Mouse (Mus musculus): ENCODE results near the gene Arhgef28.

The Arhgef28 gene

DNA sequence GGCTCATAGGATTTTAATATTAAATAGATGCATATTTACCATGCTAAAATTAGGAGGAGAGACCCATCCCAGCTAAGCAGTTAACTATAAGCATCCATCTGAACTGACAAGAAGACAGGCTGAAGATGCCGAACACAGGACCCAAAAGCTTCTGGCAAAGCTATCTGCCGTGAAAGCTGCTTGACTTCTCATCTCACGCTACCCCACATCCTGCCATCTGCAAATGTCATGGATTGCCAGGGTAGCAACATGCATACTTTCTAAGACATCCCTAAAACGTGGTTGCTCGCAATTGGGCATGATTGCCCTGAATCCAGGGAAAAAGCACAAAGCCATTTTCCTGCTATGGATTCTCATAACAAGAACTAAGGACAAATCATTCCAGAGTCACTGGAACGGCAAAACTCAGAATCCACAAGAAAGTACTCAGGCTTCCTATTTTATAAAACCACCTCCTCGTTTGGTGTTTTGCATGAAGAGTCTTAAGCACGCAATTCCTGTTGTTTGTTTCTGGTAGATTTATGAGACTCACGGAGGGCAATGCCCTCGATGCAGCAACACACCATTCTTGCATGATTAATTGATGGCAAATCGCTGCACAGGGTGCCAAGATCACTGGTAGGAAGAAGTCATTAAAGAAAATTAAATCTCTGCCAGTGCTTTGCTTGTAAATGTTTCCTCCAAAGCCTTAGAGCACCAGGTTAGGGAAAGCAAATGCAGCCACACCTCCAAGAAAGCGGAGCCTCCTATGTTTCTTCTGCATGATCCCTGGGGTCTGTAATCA is 287.9 kb downstream of the Arhgef28 start:
- no peak for DNase-seq (ENCODE audit: low spot score in 2 of 2)

DNA sequence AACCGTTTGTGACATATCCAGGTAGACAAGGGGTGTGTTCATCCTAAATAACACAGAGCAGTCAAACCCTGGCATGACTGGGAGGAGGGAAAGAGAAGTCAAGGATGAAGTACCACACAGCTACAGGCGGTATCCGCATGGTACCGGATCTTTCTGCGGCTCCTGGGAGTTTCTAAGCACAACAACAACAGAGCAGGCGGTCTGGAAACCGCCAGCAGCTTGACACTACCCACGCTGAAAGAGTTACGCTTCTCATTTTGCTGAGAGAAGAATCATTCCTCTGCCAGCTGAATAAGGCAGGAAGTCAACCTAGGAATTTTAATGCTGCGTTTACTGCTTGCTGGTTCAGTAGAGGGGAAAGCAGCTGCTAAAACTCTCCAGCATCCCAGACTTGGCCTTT is 295.2 kb downstream of the Arhgef28 start:
- DNase-seq (ENCODE audit: low spot score in 2 of 2), result no peak

DNA sequence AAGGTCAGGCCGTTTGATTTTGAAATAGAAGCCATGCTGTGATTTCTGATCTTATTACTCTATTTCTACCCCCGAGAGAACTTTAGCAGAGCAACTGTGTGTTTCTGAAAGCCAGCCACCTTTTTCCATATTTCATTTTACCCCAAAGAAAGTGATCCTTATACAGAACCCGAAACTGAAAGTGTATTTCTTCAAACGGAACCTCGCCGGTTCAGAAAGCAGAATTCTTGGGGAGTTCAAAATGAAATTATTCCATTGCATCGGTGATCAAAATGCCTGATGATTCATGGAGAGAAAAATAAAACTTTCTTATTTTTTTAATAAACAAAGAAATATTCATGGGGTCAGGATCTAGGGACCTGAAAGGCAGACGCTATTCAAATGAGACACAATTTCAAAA is 303.4 kb downstream of the Arhgef28 start:
- DNase-seq (ENCODE audit: low spot score in 2 of 2), result no peak

DNA sequence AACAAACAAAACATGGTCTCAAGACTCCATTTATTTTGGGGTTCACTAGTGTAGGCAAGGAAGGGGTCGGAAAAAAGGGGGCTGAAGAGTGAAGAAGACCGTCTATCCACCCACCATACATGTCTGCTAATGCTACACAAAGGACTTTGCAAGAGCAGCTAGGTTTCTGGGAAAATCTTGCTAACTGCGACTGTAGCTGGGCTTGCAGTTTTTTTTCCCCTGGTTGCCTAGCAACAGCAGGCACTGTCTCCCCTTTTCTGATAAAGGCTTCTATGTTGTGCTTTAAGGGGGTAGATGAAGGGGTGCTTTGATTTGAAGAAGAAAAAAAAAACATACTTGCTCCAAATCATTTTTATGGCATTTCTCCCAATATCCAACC is 305.9 kb downstream of the Arhgef28 start:
- DNase-seq (ENCODE audit: low spot score in 2 of 2), result no peak

DNA sequence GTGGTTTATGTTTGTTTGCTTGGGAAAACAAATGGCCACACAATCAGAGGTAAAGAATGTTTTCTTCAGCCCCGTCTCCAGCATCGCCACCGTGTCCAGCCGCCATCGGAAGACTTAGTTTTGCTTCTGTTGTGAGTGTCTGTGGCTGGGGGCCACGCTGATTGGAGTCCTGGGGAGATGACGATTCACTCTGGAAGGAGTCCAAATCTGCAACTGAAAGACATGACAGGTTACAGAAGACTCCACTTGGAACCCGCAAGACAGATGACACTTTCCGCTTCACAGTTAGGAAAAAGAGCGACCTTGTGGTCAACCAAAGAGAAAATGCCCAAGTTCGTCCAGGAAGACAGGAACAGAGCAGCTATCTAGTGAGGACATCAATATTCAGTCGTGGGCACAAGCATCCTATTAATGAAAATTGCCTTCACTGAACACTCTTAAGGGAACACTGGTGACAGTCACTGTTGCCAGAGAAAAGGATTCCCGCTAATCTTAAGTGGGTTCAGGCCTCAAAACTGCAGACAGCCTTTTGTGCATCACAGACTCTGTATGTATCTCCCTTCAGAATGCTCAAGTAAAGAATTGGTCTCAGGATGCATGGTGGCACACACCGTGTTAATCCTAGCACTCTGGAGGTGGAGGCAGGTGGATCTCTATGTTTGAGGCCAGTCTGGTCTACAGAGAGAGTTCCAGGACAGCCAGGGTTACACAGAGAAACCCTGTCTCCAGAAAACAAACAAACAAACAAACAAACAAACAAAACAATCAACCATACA is 306.4 kb downstream of the Arhgef28 start:
- DNase-seq (ENCODE audit: low spot score in 2 of 2), result no peak

DNA sequence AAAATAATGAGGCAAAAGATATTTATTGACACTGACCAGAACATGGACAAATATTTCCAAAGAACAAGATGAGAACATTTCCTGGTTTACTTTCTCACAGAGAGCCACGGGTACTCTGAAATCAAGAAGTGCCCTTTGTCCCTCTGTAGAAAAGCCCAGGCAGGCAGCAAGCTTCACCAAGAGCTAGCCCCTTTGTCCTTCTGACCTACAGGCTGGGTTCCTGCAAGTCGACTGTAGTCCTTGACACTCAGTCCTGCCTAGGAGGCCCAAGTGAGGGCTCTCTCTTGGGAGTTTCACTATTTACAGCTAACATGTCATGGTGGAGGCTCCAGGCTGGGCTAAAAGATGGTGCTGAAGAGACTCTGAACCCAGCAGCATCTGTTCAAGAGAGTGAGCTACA is 307.6 kb downstream of the Arhgef28 start:
- no peak for DNase-seq (ENCODE audit: low spot score in 2 of 2)

DNA sequence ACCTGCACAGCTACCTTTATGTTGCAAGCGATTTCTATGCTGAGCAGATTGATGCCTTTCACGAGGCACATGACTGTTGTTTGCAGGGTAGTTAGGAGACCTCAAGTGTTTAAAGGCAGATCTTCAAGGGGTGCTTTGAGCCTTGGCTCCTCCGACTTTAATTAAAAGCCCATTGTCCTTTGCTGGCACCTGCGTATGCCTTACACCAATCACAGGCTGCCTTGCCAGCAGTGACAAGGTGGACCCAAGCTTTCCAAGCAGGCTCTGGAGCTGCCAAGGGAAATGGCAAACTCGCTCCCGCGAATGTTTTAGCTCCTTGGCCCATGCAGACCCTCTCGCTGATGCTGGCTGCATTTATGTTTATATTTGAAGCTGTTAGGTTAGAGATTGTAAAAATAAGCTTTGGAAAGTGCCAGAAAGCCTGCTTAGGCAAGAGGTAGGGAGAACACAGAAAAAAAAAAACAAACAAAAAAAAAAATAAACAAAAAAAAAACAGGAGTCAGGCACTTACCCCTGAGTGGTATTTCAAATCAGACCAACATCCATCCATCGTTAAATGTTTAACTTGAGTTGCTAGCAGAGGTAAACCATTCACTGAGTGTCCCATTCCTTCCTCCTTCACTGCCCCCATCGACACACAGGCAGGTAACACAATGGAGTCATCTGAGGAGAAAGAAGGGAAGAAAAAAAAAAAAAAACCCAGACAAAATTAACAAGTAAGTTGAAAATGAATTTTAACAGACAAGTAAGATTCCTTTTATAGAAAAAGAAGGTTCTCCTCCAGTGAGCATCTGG is 313.0 kb downstream of the Arhgef28 start:
- DNase-seq (ENCODE audit: low spot score in 2 of 2), result no peak

DNA sequence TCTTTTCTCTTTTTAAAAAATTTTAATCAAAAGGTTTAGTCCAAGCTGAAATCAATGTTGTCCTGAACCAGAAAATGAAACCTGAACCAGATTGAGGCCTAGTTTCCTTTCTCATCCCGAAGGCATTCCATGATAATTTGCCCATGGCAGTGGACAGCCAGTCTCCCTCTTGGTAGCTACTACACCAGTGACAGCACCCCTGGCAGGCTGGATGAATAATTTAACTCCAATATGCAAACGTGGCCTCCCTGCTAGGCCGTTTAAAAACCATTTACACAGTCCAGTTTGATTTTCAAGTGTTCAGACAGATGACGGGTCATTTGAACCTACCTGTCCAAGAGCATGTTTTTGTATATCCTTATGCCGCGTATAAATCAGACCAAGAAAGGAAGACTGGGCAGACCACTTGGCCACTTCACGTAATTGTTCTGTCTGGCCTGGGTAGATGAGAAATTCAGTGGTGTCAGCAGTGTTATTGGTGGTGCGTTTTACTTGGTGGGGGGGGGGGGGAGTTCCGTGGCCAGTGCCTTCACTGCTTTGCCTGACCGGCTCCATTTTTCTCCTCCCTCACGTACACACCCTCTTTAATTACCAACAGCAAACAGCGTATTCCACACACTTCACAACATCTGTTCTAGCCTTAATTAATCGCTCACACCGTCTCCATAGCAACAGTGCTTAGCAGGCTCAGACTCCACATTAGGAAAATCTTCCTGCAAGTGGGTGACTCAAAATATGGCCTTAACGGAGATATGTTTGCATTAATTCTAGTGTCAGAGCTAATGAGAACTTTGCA is 314.0 kb downstream of the Arhgef28 start:
- no peak for DNase-seq (ENCODE audit: low spot score in 2 of 2)

DNA sequence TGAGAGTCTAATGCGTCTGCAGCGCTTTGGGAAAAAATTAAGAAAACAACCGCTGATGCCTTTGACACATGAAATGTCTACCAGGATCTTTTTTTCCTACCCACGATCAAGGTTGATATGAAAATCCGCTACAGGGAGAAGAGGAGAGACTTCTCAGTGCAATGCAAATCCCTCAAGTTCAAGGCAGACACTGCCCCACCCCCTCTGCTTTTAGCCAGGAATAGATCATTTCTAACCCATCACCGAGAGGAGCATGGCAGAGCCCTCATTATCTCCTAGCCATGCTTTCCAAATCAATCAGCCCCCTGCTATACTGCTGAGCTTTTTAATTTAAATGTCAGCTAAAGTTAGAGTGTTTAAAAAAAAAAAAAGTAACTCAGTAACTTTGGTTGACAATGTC is 318.2 kb downstream of the Arhgef28 start:
- DNase-seq (ENCODE audit: low spot score in 2 of 2), result no peak

DNA sequence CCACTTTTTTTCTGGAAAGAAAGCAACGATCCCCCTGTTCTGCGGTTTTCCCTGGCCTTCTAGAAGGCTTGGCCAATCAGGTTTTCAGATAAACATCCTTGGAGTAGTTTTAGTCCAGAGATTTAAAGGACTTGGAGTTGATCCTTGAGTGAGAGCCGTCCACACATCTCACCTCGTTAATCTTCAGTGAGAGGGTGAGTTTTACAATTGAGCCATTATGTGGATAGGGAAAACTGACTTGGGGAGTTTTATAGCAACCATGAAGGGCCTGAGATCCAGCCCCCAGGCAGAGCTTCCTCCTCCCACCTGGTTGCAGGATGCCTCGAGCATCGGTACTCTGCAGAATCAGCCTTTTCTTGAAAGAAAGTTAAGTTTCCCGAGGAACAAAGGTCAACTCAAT is 318.7 kb downstream of the Arhgef28 start:
- no peak for DNase-seq (ENCODE audit: low spot score in 2 of 2)

DNA sequence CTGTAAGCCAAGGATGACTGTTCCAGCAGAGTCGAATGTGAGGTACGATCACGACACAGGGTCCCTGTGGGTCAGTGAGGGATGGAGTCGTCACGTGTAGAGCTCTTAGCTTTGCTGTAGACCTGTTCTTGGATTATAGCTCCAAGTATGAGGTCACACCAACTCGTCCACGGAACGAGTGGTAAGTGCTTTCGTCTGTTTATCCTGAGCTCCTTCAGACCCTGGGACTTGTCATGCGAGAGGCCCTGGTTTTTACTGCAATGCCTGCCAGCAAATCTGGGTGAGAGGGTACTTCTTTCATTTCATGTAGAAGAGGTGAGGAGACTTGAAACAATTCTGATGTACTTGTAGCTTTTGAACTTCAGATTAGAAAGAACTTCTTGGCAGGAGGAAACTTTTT is 322.6 kb downstream of the Arhgef28 start:
- no peak for DNase-seq (ENCODE audit: low spot score in 2 of 2)

DNA sequence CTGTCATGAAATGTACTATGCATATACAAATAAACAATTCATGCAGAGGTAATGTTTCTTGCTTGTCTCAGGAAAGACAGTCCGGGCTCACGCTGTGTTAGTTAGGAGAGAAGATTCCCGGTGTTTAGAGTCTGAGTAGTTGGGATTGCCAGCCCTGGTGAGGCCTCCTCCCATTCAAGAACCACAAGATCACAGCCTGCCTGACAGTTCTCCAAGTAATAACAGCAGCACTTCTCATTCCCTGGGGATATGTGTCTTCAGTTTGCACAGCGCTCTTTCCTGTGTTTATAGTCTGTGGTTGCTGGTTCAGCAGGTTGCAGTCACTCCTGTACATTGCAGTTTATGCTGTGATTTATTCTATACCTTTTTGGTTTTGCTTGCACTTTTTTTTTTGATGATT is 329.8 kb downstream of the Arhgef28 start:
- DNase-seq (ENCODE audit: low spot score in 2 of 2), result no peak

DNA sequence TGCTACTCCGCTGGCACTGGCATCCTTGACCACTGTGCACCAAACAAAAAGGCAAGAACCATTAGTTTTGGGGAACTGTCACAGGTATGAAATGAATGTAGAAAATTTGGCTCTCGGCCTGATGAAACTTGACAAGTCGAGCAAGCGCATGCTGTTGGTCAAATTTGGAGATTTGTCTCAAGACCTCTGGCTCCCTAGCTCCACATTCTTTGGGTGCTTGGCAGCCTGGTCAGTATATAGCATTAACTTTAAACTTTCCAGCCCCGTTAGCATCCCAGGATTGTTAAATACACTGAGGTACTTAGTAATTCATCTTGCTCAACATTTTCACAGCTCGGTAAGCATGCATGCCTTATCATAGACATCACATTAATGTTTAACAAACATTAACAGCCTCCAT is 330.2 kb downstream of the Arhgef28 start:
- no peak for DNase-seq (ENCODE audit: low spot score in 2 of 2)

DNA sequence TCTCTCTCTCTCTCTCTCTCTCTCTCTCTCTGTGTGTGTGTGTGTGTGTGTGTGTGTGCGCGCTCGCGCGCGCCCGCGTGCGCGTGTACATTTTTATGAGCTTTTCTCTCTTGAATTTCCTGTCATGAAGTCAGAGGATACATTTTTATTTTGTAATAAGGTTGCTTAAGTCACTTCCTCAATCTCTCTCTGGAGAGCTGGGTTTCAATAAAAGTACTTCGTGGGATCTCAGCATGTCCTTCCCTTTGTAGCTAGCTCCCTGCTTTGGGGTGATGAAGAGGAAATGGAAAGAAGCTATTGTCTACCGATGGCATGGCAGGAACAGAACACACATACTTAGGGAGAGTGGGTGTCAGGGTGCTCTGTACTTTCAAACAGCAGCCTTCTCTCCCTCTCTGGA is 336.8 kb downstream of the Arhgef28 start:
- DNase-seq (ENCODE audit: low spot score in 2 of 2), result no peak

DNA sequence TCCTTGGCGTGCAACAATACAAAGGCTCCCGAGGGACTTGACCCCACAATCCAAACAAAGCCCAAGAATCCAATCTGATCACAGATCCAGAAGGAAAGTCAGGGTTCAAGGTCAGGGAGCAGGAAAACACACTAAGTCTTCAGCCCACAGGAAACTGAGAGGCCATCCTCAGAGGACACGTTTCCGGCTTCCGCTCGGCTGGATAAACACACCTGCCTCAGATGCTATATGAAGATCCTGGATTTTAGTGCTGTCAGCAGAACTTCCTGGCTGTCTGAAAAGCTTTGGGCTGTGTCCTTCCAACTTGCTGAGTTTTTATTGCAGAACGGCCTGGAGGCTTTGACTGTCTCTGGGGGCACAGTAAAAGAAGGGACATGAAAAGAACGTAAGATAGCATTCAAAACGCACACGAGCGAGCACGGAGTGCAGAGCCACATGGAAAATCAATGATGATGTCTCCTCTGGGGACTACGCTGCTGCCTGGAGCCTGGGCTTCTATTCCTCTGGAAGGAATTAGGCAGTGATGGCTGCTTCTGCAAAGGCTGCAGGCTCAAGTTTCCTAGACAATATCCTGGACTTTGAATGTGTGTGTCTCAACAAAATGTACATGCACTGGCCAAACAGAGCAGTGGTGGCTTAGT is 338.8 kb downstream of the Arhgef28 start:
- DNase-seq (ENCODE audit: low spot score in 2 of 2), result no peak

DNA sequence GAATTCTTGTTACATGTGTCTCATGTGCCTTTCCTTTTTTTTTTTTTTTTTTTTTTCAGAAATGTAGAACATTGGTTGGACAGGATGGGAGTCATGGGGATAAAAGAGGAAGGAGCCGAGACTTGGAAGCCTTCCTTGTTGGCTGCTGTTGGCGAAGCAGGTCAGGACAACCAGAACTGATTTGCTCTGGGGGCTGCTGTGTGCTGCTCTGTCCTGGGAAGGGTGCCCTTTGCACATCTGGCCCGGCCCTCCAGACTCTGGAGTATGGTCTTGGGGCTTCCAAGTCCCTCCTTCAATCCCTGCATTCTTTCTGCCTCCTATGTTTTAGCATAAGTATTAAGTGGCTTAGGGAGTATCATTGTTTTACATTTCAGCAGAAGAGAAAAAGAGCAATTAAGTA is 347.2 kb downstream of the Arhgef28 start:
- DNase-seq (ENCODE audit: low spot score in 2 of 2), result no peak

DNA sequence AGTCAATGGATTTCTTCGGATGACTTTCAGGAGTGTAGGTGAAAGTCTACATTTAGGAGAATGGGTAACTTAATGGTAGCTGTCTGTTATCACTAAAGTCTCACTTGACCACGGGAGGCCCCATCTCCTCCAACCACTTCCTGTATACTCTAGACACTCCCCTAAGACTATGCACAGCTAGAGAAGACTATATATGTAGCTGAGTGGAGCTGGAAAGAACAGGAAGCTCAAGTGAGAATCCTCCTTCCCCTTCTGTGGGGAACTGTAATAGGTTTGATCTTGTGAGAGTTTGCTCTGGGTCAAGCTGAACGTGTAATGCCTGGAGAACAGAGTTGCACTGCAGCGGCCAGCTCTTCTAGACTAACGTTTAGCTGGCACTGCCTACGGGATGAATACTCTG is 348.4 kb downstream of the Arhgef28 start:
- DNase-seq (ENCODE audit: low spot score in 2 of 2), result no peak

DNA sequence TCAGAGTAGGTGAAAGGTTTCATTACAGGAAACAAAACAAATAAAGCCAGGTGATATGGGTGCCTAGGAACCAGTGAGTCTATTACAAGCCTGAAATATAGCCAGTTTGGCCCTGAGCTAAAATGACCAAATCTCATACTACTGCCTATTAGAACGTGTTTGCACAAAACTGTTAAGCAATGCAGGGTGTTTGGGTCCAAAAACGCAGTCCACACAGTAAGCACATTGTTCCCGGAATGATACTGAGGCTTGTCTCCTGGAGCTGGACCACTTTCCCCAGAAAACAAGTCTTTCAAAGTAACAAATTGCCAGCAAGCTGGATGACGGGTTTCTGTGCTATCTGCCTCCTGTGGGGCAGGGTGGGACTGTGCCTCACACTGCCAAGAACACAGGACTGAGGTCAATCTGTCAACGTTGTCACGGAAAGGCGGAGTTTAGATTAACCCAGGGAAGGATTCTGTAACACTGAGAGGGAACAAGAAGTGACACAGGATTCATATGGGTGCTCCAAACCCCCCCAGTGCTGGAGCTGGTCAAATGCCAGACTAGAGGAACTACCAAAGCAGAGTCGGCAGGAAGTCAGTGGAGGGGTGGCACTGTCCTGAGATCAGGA is 352.8 kb downstream of the Arhgef28 start:
- no peak for DNase-seq (ENCODE audit: low spot score in 2 of 2)

All from spleen, postnatal 10 days (tissue).